Mouse (Mus musculus): ENCODE data around the gene Psme1. TPM values are rescaled to one million over a fixed set of nuclear protein-coding genes. Genes with fewer than 3 reads are reported as not detected.

Gene Psme1
- polyA plus RNA-seq (2015; fragmentation: Nextera tagmentation; extraction: Ambion mirVana), result 221 and 222 TPM in 2 replicates

- peak within 1 kb of the TSS; percentile 75 for H3K4me3 ChIP-seq
- peaks cover 17% of the 10 kb centered on the region for H3K36me3 ChIP-seq
- no peaks in the 10 kb centered on the region for H3K9me3 ChIP-seq
- WGBS, result under 1% methylated on average over 29 of the region's 32 CpGs
- H3K27me3 ChIP-seq, result no peaks in the 10 kb centered on the region
- H3K9ac ChIP-seq, result peak within 1 kb of the TSS; percentile 89
- H3K4me1 ChIP-seq (replicated peaks), result peaks cover 21% of the 10 kb centered on the region
- peak within 1 kb of the TSS; percentile 88 for H3K27ac ChIP-seq (replicated peaks)
- peak within 1 kb of the TSS; percentile 97 for H3K4me2 ChIP-seq
- ATAC-seq (ENCODE audit: low FRiP score, low read depth), result peak; percentile 93
Observed at GRCm38 (mm10) chr14:55577871-55578667, at the start of gene Psme1. TSS of gene Psme1 (plus strand) at chr14:55578123.

GRCm38 (mm10) chr14:55536116-55536745, 41.7 kb upstream of the Psme1 start:
- WGBS, result 53% methylated on average over 6 of the region's 6 CpGs
- H3K4me1 ChIP-seq (replicated peaks), result peaks cover 17% of the 10 kb centered on the region

GRCm38 (mm10) chr14:55540067-55540786, 37.7 kb upstream of the Psme1 start, which contains the start of gene Pck2:
TSS of gene Pck2 (plus strand) at chr14:55540266.
- peak; percentile 90 for ATAC-seq (ENCODE audit: low FRiP score, low read depth)
- under 1% methylated on average over 31 of the region's 32 CpGs for WGBS
- Histone ChIP-seq H3K27ac (replicated peaks) (peak within 1 kb of the TSS; percentile 84), H3K36me3 (peaks cover 7% of the 10 kb centered on the region; the same call in 1 of the 2 replicates), H3K9ac (peak within 1 kb of the TSS; percentile 62), H3K4me3 (peak within 1 kb of the TSS; percentile 50), H3K27me3 (no peaks in the 10 kb centered on the region), H3K4me1 (replicated peaks) (peaks cover 28% of the 10 kb centered on the region), H3K4me2 (peak within 1 kb of the TSS; percentile 69), H3K9me3 (no peaks in the 10 kb centered on the region)

More at GRCm38 (mm10) chr14:55536116-55536745, 41.7 kb upstream of the Psme1 start:
- Histone ChIP-seq H3K4me2 (no peak overlapping the region), H3K9ac (no peak overlapping the region), H3K27ac (replicated peaks) (no peak overlapping the region), H3K4me3 (no peak overlapping the region), H3K27me3 (no peaks in the 10 kb centered on the region), H3K9me3 (no peaks in the 10 kb centered on the region), H3K36me3 (no peaks in the 10 kb centered on the region)
- ATAC-seq (ENCODE audit: low FRiP score, low read depth), result no peak

GRCm38 (mm10) chr14:55540787-55541321, 37.1 kb upstream of the Psme1 start:
- Histone ChIP-seq H3K27ac (replicated peaks) (peak overlapping the region; percentile 84), H3K4me2 (peak overlapping the region; percentile 69), H3K9me3 (no peaks in the 10 kb centered on the region), H3K9ac (peak overlapping the region; percentile 62), H3K4me1 (replicated peaks) (peaks cover 28% of the 10 kb centered on the region), H3K4me3 (peak overlapping the region; percentile 50), H3K36me3 (peaks cover 8% of the 10 kb centered on the region; the same call in 1 of the 2 replicates), H3K27me3 (no peaks in the 10 kb centered on the region)
- ATAC-seq (ENCODE audit: low FRiP score, low read depth), result peak; percentile 58
- 6% methylated on average over 10 of the region's 10 CpGs for WGBS

GRCm38 (mm10) chr14:55542268-55542667, 35.7 kb upstream of the Psme1 start:
- WGBS, result 96% methylated on average over 12 of the region's 12 CpGs
- H3K36me3 ChIP-seq, result peaks cover 16% of the 10 kb centered on the region; the same call in 1 of the 2 replicates
- ATAC-seq (ENCODE audit: low FRiP score, low read depth), result no peak

GRCm38 (mm10) chr14:55544334-55544733, 33.6 kb upstream of the Psme1 start:
- H3K9me3 ChIP-seq, result no peaks in the 10 kb centered on the region
- H3K9ac ChIP-seq, result no peak overlapping the region
- peaks cover 27% of the 10 kb centered on the region for H3K36me3 ChIP-seq
- no peaks in the 10 kb centered on the region for H3K27me3 ChIP-seq
- no peak overlapping the region for H3K27ac ChIP-seq (replicated peaks)
- no peak overlapping the region for H3K4me3 ChIP-seq
- 59% methylated on average over 9 of the region's 9 CpGs for WGBS
- peaks cover 28% of the 10 kb centered on the region for H3K4me1 ChIP-seq (replicated peaks)
- no peak overlapping the region for H3K4me2 ChIP-seq
- no peak for ATAC-seq (ENCODE audit: low FRiP score, low read depth)

More at GRCm38 (mm10) chr14:55542268-55542667, 35.7 kb upstream of the Psme1 start:
- no peaks in the 10 kb centered on the region for H3K9me3 ChIP-seq
- H3K27ac ChIP-seq (replicated peaks), result no peak overlapping the region
- H3K27me3 ChIP-seq, result no peaks in the 10 kb centered on the region
- no peak overlapping the region for H3K9ac ChIP-seq
- peaks cover 28% of the 10 kb centered on the region for H3K4me1 ChIP-seq (replicated peaks)
- H3K4me2 ChIP-seq, result no peak overlapping the region
- H3K4me3 ChIP-seq, result no peak overlapping the region

- Histone ChIP-seq H3K27ac (replicated peaks) (no peak overlapping the region), H3K9me3 (no peaks in the 10 kb centered on the region), H3K4me3 (no peak overlapping the region), H3K4me2 (no peak overlapping the region), H3K27me3 (no peaks in the 10 kb centered on the region), H3K9ac (no peak overlapping the region), H3K36me3 (peaks cover 20% of the 10 kb centered on the region), H3K4me1 (replicated peaks) (no peaks in the 10 kb centered on the region)
- ATAC-seq (ENCODE audit: low FRiP score, low read depth), result no peak
- WGBS, result 81% methylated on average over 6 of the region's 6 CpGs
Observed at GRCm38 (mm10) chr14:55550191-55550590, 27.7 kb upstream of the Psme1 start.

- Histone ChIP-seq H3K4me3 (no peak overlapping the region), H3K27ac (replicated peaks) (no peak overlapping the region), H3K9ac (no peak overlapping the region), H3K9me3 (no peaks in the 10 kb centered on the region), H3K36me3 (peaks cover 14% of the 10 kb centered on the region), H3K4me1 (replicated peaks) (no peaks in the 10 kb centered on the region), H3K4me2 (no peak overlapping the region), H3K27me3 (no peaks in the 10 kb centered on the region)
- WGBS, result 67% methylated on average over 5 of the region's 5 CpGs
- no peak for ATAC-seq (ENCODE audit: low FRiP score, low read depth)
Observed at GRCm38 (mm10) chr14:55551347-55551746, 26.6 kb upstream of the Psme1 start.

GRCm38 (mm10) chr14:55551794-55552193, 26.1 kb upstream of the Psme1 start:
- Histone ChIP-seq H3K9me3 (no peaks in the 10 kb centered on the region), H3K36me3 (peaks cover 11% of the 10 kb centered on the region), H3K4me2 (no peak overlapping the region), H3K27ac (replicated peaks) (no peak overlapping the region), H3K4me1 (replicated peaks) (no peaks in the 10 kb centered on the region), H3K9ac (no peak overlapping the region), H3K4me3 (no peak overlapping the region), H3K27me3 (no peaks in the 10 kb centered on the region)
- WGBS, result 92% methylated on average over 8 of the region's 8 CpGs
- no peak for ATAC-seq (ENCODE audit: low FRiP score, low read depth)

- Histone ChIP-seq H3K4me3 (no peak overlapping the region), H3K27me3 (no peaks in the 10 kb centered on the region), H3K36me3 (no peaks in the 10 kb centered on the region), H3K27ac (replicated peaks) (no peak overlapping the region), H3K9me3 (no peaks in the 10 kb centered on the region), H3K4me1 (replicated peaks) (peaks cover 7% of the 10 kb centered on the region), H3K9ac (no peak overlapping the region), H3K4me2 (no peak overlapping the region)
- ATAC-seq (ENCODE audit: low FRiP score, low read depth), result no peak
Observed at GRCm38 (mm10) chr14:55554635-55555034, 23.3 kb upstream of the Psme1 start.

- Histone ChIP-seq H3K9me3 (no peaks in the 10 kb centered on the region), H3K27ac (replicated peaks) (no peak overlapping the region), H3K4me2 (no peak overlapping the region), H3K9ac (no peak overlapping the region), H3K36me3 (no peaks in the 10 kb centered on the region), H3K27me3 (no peaks in the 10 kb centered on the region), H3K4me1 (replicated peaks) (peaks cover 7% of the 10 kb centered on the region), H3K4me3 (no peak overlapping the region)
- 86% methylated on average over 3 of the region's 3 CpGs for WGBS
- no peak for ATAC-seq (ENCODE audit: low FRiP score, low read depth)
Observed at GRCm38 (mm10) chr14:55555788-55556187, 22.1 kb upstream of the Psme1 start.
